Mouse (Mus musculus) embryonic fibroblast, embryonic 13.5 days (primary cell): ENCODE results near the gene Nrxn1. TPM values are rescaled to one million over a fixed set of nuclear protein-coding genes. Genes with fewer than 3 reads are reported as not detected.
A peak's percentile ranks its signal among the peaks of the same experiment; 100 is the strongest.

Experiments used
- H3K27ac ChIP-seq: 2 replicates; pipeline ENCODE4 v1.5.1; 2012; ENCODE audit warnings: low read length, control low read depth, inconsistent platforms; ENCODE audit not compliant: insufficient read depth
- H3K4me1 ChIP-seq: 2 replicates; pipeline ENCODE4 v1.6.1; 2011; ENCODE audit warnings: low read length; ENCODE audit not compliant: control insufficient read depth, insufficient read depth
- H3K4me3 ChIP-seq: 2 replicates; pipeline ENCODE4 v1.5.1; 2011; ENCODE audit warnings: mild to moderate bottlenecking, control low read depth, low read length; ENCODE audit not compliant: insufficient read depth
- CTCF ChIP-seq: IDR thresholded peaks from 2 replicates; pipeline ENCODE4 v1.5.1; 2011; ENCODE audit warnings: mild to moderate bottlenecking, control low read depth, low read length, moderate library complexity, borderline replicate concordance; ENCODE audit not compliant: insufficient read depth
- POLR2A ChIP-seq: IDR thresholded peaks from 2 replicates; pipeline ENCODE4 v1.6.1; 2011; ENCODE audit warnings: low read depth, mild to moderate bottlenecking, control low read depth, low read length, moderate library complexity
- polyA plus RNA-seq: library from polyadenylated mRNA; stranded (reverse); fragments of >200 nt; gene quantifications from 2 replicates; pipeline ENCODE4 v1.2.4, GENCODE M21; 2011; ENCODE audit warnings: low read depth; ENCODE audit not compliant: missing spikeins, insufficient read length

Gene Nrxn1
- polyA plus RNA-seq: 1.3 TPM in 1 of 2 replicates, not detected in the other

DNA sequence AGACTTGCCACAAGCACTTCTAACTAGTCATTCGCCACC, at the start of gene Nrxn1:
Gene Nrxn1 (minus strand): TSS at position 30 of the 39 bp plus-strand sequence.
- no peak within 1 kb of the TSS for H3K4me3 ChIP-seq

GRCm38 (mm10) chr17:91136859-91137258, 44.0 kb upstream of the Nrxn1 start:
- Histone ChIP-seq H3K4me3 (no peak overlapping the region), H3K27ac (no peak overlapping the region), H3K4me1 (no peaks in the 10 kb centered on the region)
- TF ChIP-seq CTCF (no peak), POLR2A (no peak)

More for the DNA sequence above, at the start of gene Nrxn1:
- H3K4me1 ChIP-seq: no peaks in the 10 kb centered on the region
- H3K27ac ChIP-seq: no peak within 1 kb of the TSS
- TF ChIP-seq CTCF (no peak), POLR2A (no peak)

DNA sequence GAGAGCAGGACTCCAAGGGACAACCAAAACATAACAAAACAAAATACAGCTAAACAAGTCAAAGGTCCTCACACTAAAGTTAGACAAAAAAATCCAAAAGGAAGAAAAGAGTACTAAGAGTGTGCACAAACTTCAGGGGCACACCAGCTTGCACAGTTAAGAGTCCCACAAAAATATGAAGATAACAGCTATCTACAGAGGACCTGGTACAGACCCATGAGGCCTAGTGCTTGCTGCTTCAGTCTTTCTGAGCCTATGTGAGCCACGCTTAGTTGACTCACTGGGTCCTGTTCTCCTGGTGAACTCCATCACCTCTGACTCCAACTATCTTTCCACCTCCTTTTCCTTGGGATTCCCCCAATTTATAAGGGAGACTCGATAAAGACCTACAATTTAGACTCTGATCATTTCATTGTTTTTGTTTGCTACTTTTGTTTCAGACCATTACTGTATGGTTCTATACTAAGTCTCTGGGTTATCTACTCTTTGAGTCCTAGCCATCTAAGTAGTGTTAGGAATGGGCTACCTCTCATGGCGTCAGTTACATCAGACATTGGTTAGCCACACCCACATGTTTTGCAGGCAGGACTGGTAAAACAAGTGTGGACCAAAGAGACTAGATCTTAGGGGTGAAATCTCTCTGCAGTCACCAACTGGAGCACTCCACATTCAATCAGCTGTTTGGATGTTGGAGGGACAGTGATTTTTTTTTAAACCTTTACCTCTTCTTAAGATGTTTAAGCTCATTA, 20.2 kb upstream of the Nrxn1 start:
- Histone ChIP-seq H3K4me1 (no peaks in the 10 kb centered on the region), H3K4me3 (no peak overlapping the region), H3K27ac (no peak overlapping the region)
- TF ChIP-seq POLR2A (no peak), CTCF (no peak)

DNA sequence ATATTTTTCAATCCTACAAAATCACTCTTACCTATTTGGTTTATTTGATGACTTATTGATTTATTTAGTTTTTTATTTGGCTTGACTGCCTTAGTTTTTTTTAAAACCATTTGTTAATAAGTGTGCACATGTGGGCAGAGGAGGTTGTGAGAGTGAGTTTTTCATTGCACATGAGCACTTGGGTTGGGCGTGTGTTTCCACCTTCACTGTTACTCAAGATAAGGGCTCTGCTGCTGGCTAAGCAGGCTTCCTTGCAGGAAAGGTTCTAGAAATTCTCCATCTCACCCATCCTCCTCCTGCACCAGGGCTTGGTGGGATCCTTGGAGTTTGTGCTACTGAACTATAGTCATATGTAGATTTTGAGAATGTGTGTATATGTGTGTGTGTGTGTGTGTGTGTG, 19.2 kb upstream of the Nrxn1 start:
- TF ChIP-seq CTCF (no peak), POLR2A (no peak)
- Histone ChIP-seq H3K27ac (no peak overlapping the region), H3K4me1 (no peaks in the 10 kb centered on the region), H3K4me3 (no peak overlapping the region)

DNA sequence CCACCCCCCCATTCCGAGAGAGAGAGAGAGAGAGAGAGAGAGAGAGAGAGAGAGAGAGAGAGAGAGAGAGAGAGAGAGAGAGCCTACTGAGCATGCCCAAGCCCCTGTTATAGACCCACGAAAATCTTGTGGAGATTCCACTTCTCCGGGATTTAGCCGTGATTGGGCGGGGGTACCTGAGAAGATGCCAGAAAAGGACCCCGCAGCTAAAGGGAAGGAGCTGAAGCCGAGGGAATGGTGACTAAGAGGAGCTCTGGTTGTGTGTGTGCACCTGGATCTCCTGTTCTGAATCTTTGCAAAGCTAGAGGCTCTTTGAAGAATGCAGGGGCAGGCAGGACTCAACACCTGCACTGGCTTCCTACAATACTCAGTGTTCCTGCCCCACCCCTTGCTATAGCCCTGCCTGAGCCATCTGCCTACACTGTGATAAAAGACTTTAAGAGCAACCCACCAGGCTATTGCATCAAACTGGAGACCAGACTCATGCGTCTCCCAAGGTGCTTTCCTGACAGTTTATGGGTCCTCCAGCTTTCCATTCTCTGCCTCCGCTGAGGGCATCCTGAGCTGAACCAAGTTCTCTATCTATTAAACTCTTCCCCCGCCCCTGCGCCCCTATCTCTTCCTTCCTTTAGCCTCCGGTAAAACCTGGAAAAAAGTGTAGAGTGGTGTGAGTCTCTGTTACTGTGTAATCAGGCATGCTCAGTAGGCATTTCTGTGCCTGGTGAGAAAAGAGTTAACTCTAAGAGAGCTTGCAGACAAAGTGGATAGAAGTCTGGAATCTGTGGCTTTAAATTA, 407 bp upstream of the Nrxn1 start:
- no peak overlapping the region for H3K27ac ChIP-seq
- H3K4me3 ChIP-seq: no peak overlapping the region
- H3K4me1 ChIP-seq: no peaks in the 10 kb centered on the region
- no peak for TF ChIP-seq CTCF
- TF ChIP-seq POLR2A: no peak

GRCm38 (mm10) chr17:91092421-91093041, 340 bp downstream of the Nrxn1 start:
- no peak overlapping the region for H3K4me3 ChIP-seq
- TF ChIP-seq CTCF (peak; percentile 16; the same call in 1 of the 2 replicates), POLR2A (no peak)

DNA sequence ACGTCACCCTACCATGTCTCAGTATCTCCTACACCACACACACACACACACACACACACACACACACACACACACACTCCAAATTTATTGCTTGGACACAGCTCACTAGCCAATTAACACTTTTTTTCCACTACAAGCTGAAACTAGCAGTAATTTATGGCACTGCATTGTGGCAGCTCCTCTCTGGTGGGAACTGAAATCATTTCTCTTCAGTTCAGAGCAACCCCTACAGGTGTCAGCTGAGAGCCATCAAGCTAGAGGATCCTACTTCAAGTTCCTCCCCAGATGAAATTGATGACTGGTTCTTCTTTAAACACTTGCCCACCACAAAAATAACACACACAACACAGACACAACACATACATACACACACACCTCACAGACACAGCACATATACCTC, 2.2 kb downstream of the Nrxn1 start:
- H3K4me1 ChIP-seq: no peaks in the 10 kb centered on the region
- no peak for TF ChIP-seq CTCF
- TF ChIP-seq POLR2A: no peak
- H3K27ac ChIP-seq: no peak overlapping the region
- H3K4me3 ChIP-seq: no peak overlapping the region

More at GRCm38 (mm10) chr17:91092421-91093041, 340 bp downstream of the Nrxn1 start:
- Histone ChIP-seq H3K4me1 (no peaks in the 10 kb centered on the region), H3K27ac (no peak overlapping the region)

DNA sequence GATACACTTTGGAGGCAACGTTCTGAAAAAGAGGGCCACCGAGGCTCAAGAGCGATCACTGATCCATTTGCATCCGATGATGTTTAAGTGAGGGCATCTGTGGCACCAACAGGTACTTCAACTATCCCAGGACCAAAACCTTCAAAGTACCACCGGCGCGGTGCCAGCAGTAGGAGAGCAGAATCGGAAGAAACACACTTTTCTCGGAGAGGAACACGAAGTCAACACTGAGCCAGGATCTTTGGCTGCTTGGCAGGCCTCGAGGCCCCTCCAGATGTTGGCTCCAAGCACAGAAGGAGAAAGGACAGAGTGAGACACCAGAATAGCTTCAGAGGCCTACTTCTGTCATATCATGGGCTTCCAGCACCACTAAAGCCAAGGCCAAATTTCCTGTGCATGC, 3.9 kb downstream of the Nrxn1 start:
- no peak overlapping the region for H3K27ac ChIP-seq
- TF ChIP-seq POLR2A (no peak), CTCF (no peak)
- H3K4me3 ChIP-seq: no peak overlapping the region
- H3K4me1 ChIP-seq: no peaks in the 10 kb centered on the region

GRCm38 (mm10) chr17:91088037-91088715, 4.7 kb downstream of the Nrxn1 start:
- H3K4me3 ChIP-seq: no peak overlapping the region
- H3K27ac ChIP-seq: no peak overlapping the region

More at GRCm38 (mm10) chr17:91088037-91088715, 4.7 kb downstream of the Nrxn1 start:
- TF ChIP-seq POLR2A (no peak), CTCF (no peak)
- no peaks in the 10 kb centered on the region for H3K4me1 ChIP-seq
